Mouse (Mus musculus): Measurements from ENCODE around the gene Tssc4. TPM values are rescaled to one million over a fixed set of nuclear protein-coding genes. Genes with fewer than 3 reads are reported as not detected.

Gene Tssc4
- polyA plus RNA-seq, 1 experiment from 2014 or later: 94.5 TPM

DNA sequence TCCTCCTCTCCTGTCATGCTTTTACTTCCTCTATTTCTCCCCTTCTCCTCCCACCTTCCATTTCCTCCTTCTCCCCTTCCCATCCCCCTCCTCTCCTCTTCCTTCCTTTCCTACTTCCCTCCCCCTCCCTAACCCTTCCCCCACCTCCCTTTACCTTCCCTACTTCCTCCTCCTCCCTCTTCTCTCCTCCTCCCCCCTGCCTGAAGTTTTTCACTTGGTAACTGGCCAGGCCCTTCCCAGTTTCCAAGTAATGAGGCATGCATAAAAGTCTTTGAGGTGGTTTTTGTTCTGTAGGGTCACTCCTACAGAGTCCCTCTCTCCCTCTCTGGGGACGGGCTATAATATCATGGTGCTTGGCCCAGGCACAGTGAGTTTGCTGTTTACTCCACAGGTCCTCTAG lies 50.4 kb downstream of the Tssc4 start:
- Histone ChIP-seq H3K36me3 (no peaks in the 10 kb centered on the region), H3K27me3 (replicated peaks) (no peaks in the 10 kb centered on the region), H3K4me1 (0 out of 2 replicates have a peak, but pooled peaks cover 7% of the 10 kb centered on the region), H3K9ac (replicated peaks) (no peak overlapping the region), H3K27ac (replicated peaks) (no peak overlapping the region), H3K4me3 (replicated peaks) (no peak overlapping the region), H3K4me2 (no peak overlapping the region), H3K9me3 (replicated peaks) (0 out of 2 replicates have a peak, but pooled peaks cover 3% of the 10 kb centered on the region)
- 9% methylated on average over 1 of the region's 1 CpGs for WGBS
- no peak for ATAC-seq (ENCODE audit: low FRiP score)

GRCm38 (mm10) chr7:143119826-143120225 lies 50.8 kb downstream of the Tssc4 start:
- WGBS: 75% methylated on average over 3 of the region's 3 CpGs
- ATAC-seq (ENCODE audit: low FRiP score): no peak
- H3K36me3 ChIP-seq: no peaks in the 10 kb centered on the region
- no peaks in the 10 kb centered on the region for H3K27me3 ChIP-seq (replicated peaks)
- H3K27ac ChIP-seq (replicated peaks): no peak overlapping the region
- 0 out of 2 replicates have a peak, but pooled peaks cover 7% of the 10 kb centered on the region for H3K4me1 ChIP-seq
- H3K4me2 ChIP-seq: no peak overlapping the region
- no peak overlapping the region for H3K9ac ChIP-seq (replicated peaks)
- no peak overlapping the region for H3K4me3 ChIP-seq (replicated peaks)
- 0 out of 2 replicates have a peak, but pooled peaks cover 1% of the 10 kb centered on the region for H3K9me3 ChIP-seq (replicated peaks)

Other genes with a start within 250 kb of the Tssc4 start
- gene Th, start 138.1 kb upstream of the Tssc4 start, polyA plus RNA-seq (2015; fragmentation: Nextera tagmentation; extraction: Ambion mirVana): 8.6 and 10.4 TPM in 2 replicates
- gene Ascl2, start 100.0 kb upstream of the Tssc4 start, polyA plus RNA-seq (2015; fragmentation: Nextera tagmentation; extraction: Ambion mirVana): 0.58 and 1.5 TPM in 2 replicates
- gene Tspan32, start 64.2 kb upstream of the Tssc4 start, polyA plus RNA-seq (2015; fragmentation: Nextera tagmentation; extraction: Ambion mirVana): 0.51 and 1.4 TPM in 2 replicates
- gene Cd81, start 16.5 kb upstream of the Tssc4 start, polyA plus RNA-seq (2015; fragmentation: Nextera tagmentation; extraction: Ambion mirVana): 493 and 522 TPM in 2 replicates
- gene Trpm5, start 25.4 kb downstream of the Tssc4 start, polyA plus RNA-seq (2015; fragmentation: Nextera tagmentation; extraction: Ambion mirVana): 1.8 and 3.9 TPM in 2 replicates
- gene Kcnq1, start 37.1 kb downstream of the Tssc4 start, polyA plus RNA-seq (2015; fragmentation: Nextera tagmentation; extraction: Ambion mirVana): 0.88 and 1.9 TPM in 2 replicates